Mouse (Mus musculus): ENCODE results near the gene Slc37a3.
A peak's percentile ranks its signal among the peaks of the same experiment; 100 is the strongest.

Gene Slc37a3

GRCm38 (mm10) chr6:39317854-39318630 is 59.4 kb downstream of the Slc37a3 start:
- DNase-seq = peak; percentile 22

GRCm38 (mm10) chr6:39316089-39316488 is 61.4 kb downstream of the Slc37a3 start:
- DNase-seq = no peak

GRCm38 (mm10) chr6:39314461-39314860 is 63.0 kb downstream of the Slc37a3 start:
- DNase-seq = peak; percentile 5

- DNase-seq = no peak
These were observed 65.7 kb downstream of the Slc37a3 start for GRCm38 (mm10) chr6:39311786-39312185.

- DNase-seq = no peak
These were observed 73.1 kb downstream of the Slc37a3 start for GRCm38 (mm10) chr6:39304371-39304874.

- DNase-seq = no peak
These were observed 76.0 kb downstream of the Slc37a3 start for GRCm38 (mm10) chr6:39301484-39301883.

- DNase-seq = no peak
These were observed 80.4 kb downstream of the Slc37a3 start for GRCm38 (mm10) chr6:39297079-39297478.

- no peak for DNase-seq
These were observed 81.0 kb downstream of the Slc37a3 start for GRCm38 (mm10) chr6:39296474-39296873.

- DNase-seq = no peak
These were observed 81.6 kb downstream of the Slc37a3 start for GRCm38 (mm10) chr6:39295727-39296411.

- no peak for DNase-seq
These were observed 87.8 kb downstream of the Slc37a3 start for GRCm38 (mm10) chr6:39289721-39290120.

GRCm38 (mm10) chr6:39287782-39288181 is 89.7 kb downstream of the Slc37a3 start:
- no peak for DNase-seq

- peak; percentile 18 for DNase-seq
These were observed 90.8 kb downstream of the Slc37a3 start for GRCm38 (mm10) chr6:39286732-39287083.

GRCm38 (mm10) chr6:39286053-39286731 is 91.3 kb downstream of the Slc37a3 start:
- DNase-seq = peak; percentile 27

- no peak for DNase-seq
These were observed 92.6 kb downstream of the Slc37a3 start for GRCm38 (mm10) chr6:39284836-39285235.

All from cerebellum, adult 11-12 months (tissue).